Mouse (Mus musculus): Measurements from ENCODE around the gene Zfp97.
"Not testable (repeated sequence)": the region's sequence is repeated elsewhere in the genome, so short reads cannot be mapped to it uniquely, and the experiment has no call there.

Zfp97 gene

GRCm38 (mm10) chr17:17120830-17121502, at the start of gene Zfp97:
Gene Zfp97 (plus strand): TSS chr17:17121415.
- DNase-seq (ENCODE audit: low spot score), result not testable (repeated sequence)

DNA sequence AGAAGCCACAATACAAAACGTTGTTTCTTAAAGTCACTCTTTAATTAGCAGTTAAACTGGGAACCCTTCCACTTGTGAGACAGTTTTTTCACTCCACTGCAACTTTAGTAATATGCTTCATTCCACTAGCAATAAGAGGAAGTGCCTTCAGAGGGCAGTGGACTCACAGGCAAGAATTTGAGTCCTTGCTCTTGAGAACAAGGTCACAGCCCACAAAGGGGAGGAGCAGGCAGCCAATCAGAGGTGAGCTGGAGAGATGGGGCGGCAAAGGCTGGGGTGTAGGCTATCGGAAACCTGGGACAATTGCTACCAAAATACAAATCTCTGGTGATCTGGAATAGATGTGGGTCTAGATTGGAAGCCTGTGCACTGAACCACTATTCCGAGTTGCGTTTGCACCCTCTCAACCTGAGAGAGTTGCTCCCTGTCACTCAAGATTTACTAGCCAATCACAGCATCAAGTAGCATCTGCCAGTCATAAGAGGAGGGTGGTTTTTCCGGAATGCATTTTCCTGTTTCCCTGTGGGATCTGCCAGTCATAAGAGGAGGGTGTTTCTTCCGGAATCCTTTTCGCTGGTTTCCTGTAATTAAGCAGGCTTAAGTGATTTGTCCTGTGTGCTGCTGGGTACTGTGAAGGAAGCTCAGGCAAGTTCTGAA, 57.7 kb downstream of the Zfp97 start:
- not testable (repeated sequence) for DNase-seq (ENCODE audit: low spot score)

DNA sequence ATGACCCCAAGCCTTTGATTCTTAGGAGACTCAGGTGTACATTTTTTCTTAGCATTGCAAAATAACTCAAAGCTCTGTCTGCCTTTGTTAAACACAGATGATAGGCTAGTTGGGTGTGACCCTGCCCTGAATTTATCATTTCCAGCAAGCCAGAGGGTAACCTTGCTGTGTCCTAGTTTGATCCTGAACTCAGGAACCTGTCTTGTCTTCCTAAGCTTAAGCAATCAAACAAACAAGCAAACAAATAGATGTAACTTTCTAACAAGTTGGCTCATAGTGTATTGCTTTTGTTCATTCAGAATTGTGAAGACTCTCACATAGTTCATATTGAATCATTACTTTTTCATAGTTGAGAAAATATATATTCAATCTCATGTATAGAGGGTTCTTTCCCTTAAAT, 73.5 kb downstream of the Zfp97 start:
- not testable (repeated sequence) for DNase-seq (ENCODE audit: low spot score)

DNA sequence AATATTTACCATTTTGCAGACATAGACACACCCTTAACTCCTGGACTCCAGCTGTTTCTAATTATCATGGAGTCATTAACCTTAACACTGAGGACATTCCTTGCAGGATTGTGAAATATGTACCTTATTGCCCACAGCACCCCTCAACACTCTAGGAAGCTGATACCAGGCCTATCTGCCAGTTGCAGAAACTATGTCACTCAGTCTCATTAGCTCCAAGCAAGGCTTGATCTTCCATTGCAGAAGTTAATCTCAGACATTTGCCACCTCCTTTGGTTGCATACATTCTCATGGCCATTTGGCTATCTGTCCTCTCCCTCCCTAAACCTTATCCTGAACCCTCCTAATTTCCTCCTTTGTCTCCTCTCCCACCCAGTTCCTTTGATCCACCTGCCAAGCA, 74.0 kb downstream of the Zfp97 start:
- no peak for DNase-seq (ENCODE audit: low spot score)

DNA sequence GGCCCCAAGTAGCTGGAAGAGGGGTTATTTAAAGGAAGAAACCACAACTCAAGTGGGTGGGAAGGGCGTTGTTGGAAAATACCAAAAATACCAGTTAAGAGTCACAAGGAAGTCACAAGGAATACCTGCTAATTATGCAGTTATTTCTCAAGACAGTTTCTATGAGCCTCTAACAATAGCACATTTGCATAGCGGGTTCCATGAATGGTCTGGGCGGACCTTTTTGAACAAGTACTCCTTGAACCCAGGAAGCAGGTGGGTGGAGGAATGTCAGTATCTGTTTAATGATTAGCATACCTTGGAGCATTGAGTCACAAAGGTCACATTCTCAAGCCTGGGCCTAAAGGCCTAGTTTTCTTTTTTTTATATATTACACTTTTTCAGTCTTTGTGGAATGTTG, 74.9 kb downstream of the Zfp97 start:
- DNase-seq (ENCODE audit: low spot score), result not testable (repeated sequence)

Measured in ovary, postnatal 10 days (tissue).